Mouse (Mus musculus): ENCODE measurements around the gene Slc25a24. TPM values are rescaled to one million over a fixed set of nuclear protein-coding genes. Genes with fewer than 3 reads are reported as not detected.

The Slc25a24 gene
- polyA plus RNA-seq, 1 experiment from 2014 or later, result 14.8 TPM

- WGBS, result 83% methylated on average over 5 of the region's 5 CpGs
- H3K36me3 ChIP-seq (ENCODE audit: insufficient read depth, low read length), result no peaks in the 10 kb centered on the region
Measured at GRCm38 (mm10) chr3:109119562-109119961, 3.4 kb upstream of the Slc25a24 start.

GRCm38 (mm10) chr3:109119973-109120372 is 3.0 kb upstream of the Slc25a24 start:
- no peak for DNase-seq (ENCODE audit: low spot score)
- ATAC-seq (replicated peaks; ENCODE audit: low FRiP score, low read depth), result no peak
- 79% methylated on average over 5 of the region's 5 CpGs for WGBS

More at GRCm38 (mm10) chr3:109119562-109119961, 3.4 kb upstream of the Slc25a24 start:
- Histone ChIP-seq H3K4me2 (ENCODE audit: low read length) (no peak overlapping the region), H3K4me3 (replicated peaks; ENCODE audit: low read depth, low read length) (no peak overlapping the region), H3K27ac (no peak overlapping the region), H3K9ac (ENCODE audit: low read depth, low read length) (no peak overlapping the region), H3K9me3 (replicated peaks; ENCODE audit: low read length) (no peaks in the 10 kb centered on the region), H3K4me1 (replicated peaks; ENCODE audit: insufficient read depth, low read length) (no peaks in the 10 kb centered on the region), H3K27me3 (ENCODE audit: insufficient read depth, low read length) (no peaks in the 10 kb centered on the region)
- no peak for ATAC-seq (replicated peaks; ENCODE audit: low FRiP score, low read depth)
- TF ChIP-seq CTCF (IDR thresholded peaks at IDR 0.05; ENCODE audit: low read depth), result no peak
- DNase-seq (ENCODE audit: low spot score), result no peak

DNA sequence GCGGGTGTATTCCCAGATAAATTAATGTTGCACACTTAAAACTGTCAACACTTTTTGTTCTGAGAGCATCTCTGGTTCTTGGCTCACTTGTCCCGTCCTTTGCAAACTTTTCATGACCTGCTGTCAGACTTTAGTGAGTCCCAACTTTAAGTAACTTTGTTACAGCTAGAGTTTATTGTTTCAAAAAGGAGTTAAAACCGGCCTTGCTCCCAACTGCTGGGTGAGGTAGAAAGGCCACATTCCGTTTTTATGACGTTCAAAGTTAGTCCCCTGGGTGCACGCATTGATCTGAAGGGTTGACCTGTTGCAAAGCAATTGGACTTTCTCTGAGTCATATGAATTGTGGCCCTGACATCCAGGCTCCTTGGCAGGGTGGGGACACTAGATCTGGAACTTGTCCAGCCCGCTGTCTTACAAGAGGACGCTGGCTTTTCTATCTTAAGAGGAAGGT is 607 bp downstream of the Slc25a24 start:
- WGBS, result 4% methylated on average over 8 of the region's 8 CpGs
- TF ChIP-seq CTCF (IDR thresholded peaks at IDR 0.05; ENCODE audit: low read depth), result no peak

More at GRCm38 (mm10) chr3:109119973-109120372, 3.0 kb upstream of the Slc25a24 start:
- H3K9me3 ChIP-seq (replicated peaks; ENCODE audit: low read length), result no peaks in the 10 kb centered on the region
- H3K4me1 ChIP-seq (replicated peaks; ENCODE audit: insufficient read depth, low read length), result no peaks in the 10 kb centered on the region
- no peak overlapping the region for H3K4me2 ChIP-seq (ENCODE audit: low read length)
- no peak overlapping the region for H3K9ac ChIP-seq (ENCODE audit: low read depth, low read length)
- H3K4me3 ChIP-seq (replicated peaks; ENCODE audit: low read depth, low read length), result no peak overlapping the region
- H3K27ac ChIP-seq, result no peak overlapping the region
- H3K27me3 ChIP-seq (ENCODE audit: insufficient read depth, low read length), result no peaks in the 10 kb centered on the region
- H3K36me3 ChIP-seq (ENCODE audit: insufficient read depth, low read length), result no peaks in the 10 kb centered on the region
- no peak for TF ChIP-seq CTCF (IDR thresholded peaks at IDR 0.05; ENCODE audit: low read depth)

DNA sequence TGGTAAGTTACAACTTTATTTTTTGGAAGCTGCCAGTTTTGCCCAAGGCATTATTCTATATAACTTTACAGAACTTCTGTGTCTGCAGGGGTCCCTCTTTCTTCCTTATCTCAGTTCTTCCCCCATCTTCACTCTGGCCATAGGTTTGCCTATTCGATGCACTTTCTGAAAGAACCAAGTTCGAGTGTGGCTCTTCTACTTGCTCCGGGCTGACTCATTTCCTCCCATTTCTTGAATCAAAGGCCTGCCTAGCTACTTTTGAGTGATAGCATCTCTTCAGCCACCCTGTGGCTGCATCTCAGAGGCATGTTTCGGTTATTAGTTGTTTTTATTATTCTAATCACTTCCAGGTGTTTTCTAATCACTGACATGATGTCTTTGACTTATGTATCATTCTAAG is 1.1 kb downstream of the Slc25a24 start:
- ATAC-seq (replicated peaks; ENCODE audit: low FRiP score, low read depth) (no peak), DNase-seq (ENCODE audit: low spot score) (no peak)
- Histone ChIP-seq H3K4me1 (replicated peaks; ENCODE audit: insufficient read depth, low read length) (no peaks in the 10 kb centered on the region), H3K9ac (ENCODE audit: low read depth, low read length) (no peak overlapping the region), H3K27ac (no peak overlapping the region), H3K36me3 (ENCODE audit: insufficient read depth, low read length) (no peaks in the 10 kb centered on the region), H3K4me3 (replicated peaks; ENCODE audit: low read depth, low read length) (peak overlapping the region; percentile 76), H3K9me3 (replicated peaks; ENCODE audit: low read length) (no peaks in the 10 kb centered on the region), H3K27me3 (ENCODE audit: insufficient read depth, low read length) (no peaks in the 10 kb centered on the region), H3K4me2 (ENCODE audit: low read length) (peak overlapping the region; percentile 89)
- no peak for TF ChIP-seq CTCF (IDR thresholded peaks at IDR 0.05; ENCODE audit: low read depth)
- 42% methylated on average over 4 of the region's 4 CpGs for WGBS

More for the DNA sequence above, 607 bp downstream of the Slc25a24 start:
- Histone ChIP-seq H3K27me3 (ENCODE audit: insufficient read depth, low read length) (no peaks in the 10 kb centered on the region), H3K4me1 (replicated peaks; ENCODE audit: insufficient read depth, low read length) (no peaks in the 10 kb centered on the region), H3K4me3 (replicated peaks; ENCODE audit: low read depth, low read length) (peak overlapping the region; percentile 76), H3K36me3 (ENCODE audit: insufficient read depth, low read length) (no peaks in the 10 kb centered on the region), H3K9me3 (replicated peaks; ENCODE audit: low read length) (no peaks in the 10 kb centered on the region), H3K27ac (peak overlapping the region; percentile 88), H3K9ac (ENCODE audit: low read depth, low read length) (peak overlapping the region; percentile 92), H3K4me2 (ENCODE audit: low read length) (peak overlapping the region; percentile 89)
- DNase-seq (ENCODE audit: low spot score) (peak; percentile 67), ATAC-seq (replicated peaks; ENCODE audit: low FRiP score, low read depth) (no peak)

DNA sequence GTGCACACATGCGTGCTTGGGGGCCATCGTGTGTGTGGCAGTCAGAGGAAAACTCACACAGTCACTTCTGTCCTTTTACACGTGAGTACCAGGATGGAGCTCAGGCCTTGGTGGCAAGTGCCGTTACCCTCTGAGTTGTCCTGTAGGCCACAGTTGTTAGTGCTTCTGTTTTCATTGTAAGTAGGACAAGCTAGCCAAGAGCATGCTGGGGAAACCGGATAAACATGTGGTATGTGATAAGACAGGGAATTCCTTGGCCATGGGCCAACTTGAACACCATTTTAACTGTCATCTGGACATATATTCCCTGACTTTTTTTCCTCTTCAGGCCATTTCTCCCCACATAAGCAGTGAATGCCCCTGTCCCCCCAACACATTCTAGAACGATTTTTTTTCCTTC is 2.6 kb downstream of the Slc25a24 start:
- H3K36me3 ChIP-seq (ENCODE audit: insufficient read depth, low read length), result no peaks in the 10 kb centered on the region
- no peak overlapping the region for H3K4me3 ChIP-seq (replicated peaks; ENCODE audit: low read depth, low read length)
- H3K9me3 ChIP-seq (replicated peaks; ENCODE audit: low read length), result no peaks in the 10 kb centered on the region
- H3K4me2 ChIP-seq (ENCODE audit: low read length), result no peak overlapping the region
- no peaks in the 10 kb centered on the region for H3K4me1 ChIP-seq (replicated peaks; ENCODE audit: insufficient read depth, low read length)
- TF ChIP-seq CTCF (IDR thresholded peaks at IDR 0.05; ENCODE audit: low read depth), result no peak
- 67% methylated on average over 6 of the region's 6 CpGs for WGBS
- DNase-seq (ENCODE audit: low spot score) (peak; percentile 31), ATAC-seq (replicated peaks; ENCODE audit: low FRiP score, low read depth) (no peak)
- no peak overlapping the region for H3K9ac ChIP-seq (ENCODE audit: low read depth, low read length)
- H3K27ac ChIP-seq, result no peak overlapping the region
- H3K27me3 ChIP-seq (ENCODE audit: insufficient read depth, low read length), result no peaks in the 10 kb centered on the region

DNA sequence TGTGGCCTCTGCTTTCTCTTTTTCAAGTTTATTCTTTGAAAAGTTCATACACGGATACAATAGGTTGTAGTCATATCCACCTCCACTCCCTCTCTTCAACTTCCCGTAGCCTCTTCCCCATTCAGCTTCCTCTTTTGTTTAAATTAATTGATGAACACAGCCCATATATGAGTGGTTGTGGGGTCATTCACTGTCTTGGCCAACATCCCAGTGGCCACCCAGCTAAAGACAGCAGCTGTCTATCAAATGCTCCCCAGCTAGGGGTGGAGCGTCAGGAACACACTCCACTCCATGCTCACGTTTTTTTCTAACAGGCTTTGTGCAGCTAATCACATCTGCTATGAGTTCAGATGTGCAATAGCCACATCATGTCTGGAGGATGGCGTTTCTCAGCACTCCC is 6.8 kb downstream of the Slc25a24 start:
- Histone ChIP-seq H3K4me3 (replicated peaks; ENCODE audit: low read depth, low read length) (no peak overlapping the region), H3K4me2 (ENCODE audit: low read length) (no peak overlapping the region), H3K27me3 (ENCODE audit: insufficient read depth, low read length) (no peaks in the 10 kb centered on the region), H3K36me3 (ENCODE audit: insufficient read depth, low read length) (no peaks in the 10 kb centered on the region), H3K4me1 (replicated peaks; ENCODE audit: insufficient read depth, low read length) (no peaks in the 10 kb centered on the region), H3K27ac (no peak overlapping the region), H3K9me3 (replicated peaks; ENCODE audit: low read length) (no peaks in the 10 kb centered on the region), H3K9ac (ENCODE audit: low read depth, low read length) (no peak overlapping the region)
- ATAC-seq (replicated peaks; ENCODE audit: low FRiP score, low read depth) (no peak), DNase-seq (ENCODE audit: low spot score) (no peak)
- 73% methylated on average over 5 of the region's 5 CpGs for WGBS
- TF ChIP-seq CTCF (IDR thresholded peaks at IDR 0.05; ENCODE audit: low read depth), result no peak

DNA sequence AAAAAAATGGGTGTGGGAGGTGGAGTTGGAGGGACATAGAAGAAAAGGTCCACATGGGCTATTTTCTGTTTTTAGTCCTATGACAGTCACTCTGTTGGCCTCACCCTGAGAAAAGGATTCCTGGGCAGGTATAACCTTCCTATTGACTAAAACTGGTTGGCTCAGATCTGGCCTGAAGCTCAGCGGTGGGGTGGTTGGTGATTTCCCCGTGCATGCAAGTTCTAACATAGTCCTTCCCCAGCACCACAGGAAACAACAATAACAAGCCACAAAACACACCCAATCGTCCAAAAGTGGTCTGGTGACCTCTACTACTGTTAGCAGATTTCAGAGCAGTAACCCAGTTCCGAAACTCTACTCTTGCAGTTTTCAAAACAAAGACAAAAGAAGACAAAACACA is 10.0 kb downstream of the Slc25a24 start:
- TF ChIP-seq CTCF (IDR thresholded peaks at IDR 0.05; ENCODE audit: low read depth), result no peak
- H3K27ac ChIP-seq, result no peak overlapping the region
- no peaks in the 10 kb centered on the region for H3K36me3 ChIP-seq (ENCODE audit: insufficient read depth, low read length)
- WGBS, result 88% methylated on average over 4 of the region's 4 CpGs
- H3K4me1 ChIP-seq (replicated peaks; ENCODE audit: insufficient read depth, low read length), result no peaks in the 10 kb centered on the region
- no peak for ATAC-seq (replicated peaks; ENCODE audit: low FRiP score, low read depth)
- H3K9me3 ChIP-seq (replicated peaks; ENCODE audit: low read length), result no peaks in the 10 kb centered on the region
- no peak overlapping the region for H3K4me2 ChIP-seq (ENCODE audit: low read length)
- no peak for DNase-seq (ENCODE audit: low spot score)
- H3K27me3 ChIP-seq (ENCODE audit: insufficient read depth, low read length), result no peaks in the 10 kb centered on the region
- no peak overlapping the region for H3K4me3 ChIP-seq (replicated peaks; ENCODE audit: low read depth, low read length)
- H3K9ac ChIP-seq (ENCODE audit: low read depth, low read length), result no peak overlapping the region

All from kidney, postnatal 0 days (tissue).